Mouse (Mus musculus) gonadal fat pad, adult 2 months (tissue): ENCODE measurements at regions not wholly inside any gene's neighbourhood (a gene's known extent, or its start where the extent isn't known, plus 50 kb on each side); places are given as distances from the start of the nearest gene placed in this dataset.

Experiments
- DNase-seq: peaks from one replicate; pipeline ENCODE4 v3.0.0-alpha.2; 2012; ENCODE audit warnings: low read depth

DNA sequence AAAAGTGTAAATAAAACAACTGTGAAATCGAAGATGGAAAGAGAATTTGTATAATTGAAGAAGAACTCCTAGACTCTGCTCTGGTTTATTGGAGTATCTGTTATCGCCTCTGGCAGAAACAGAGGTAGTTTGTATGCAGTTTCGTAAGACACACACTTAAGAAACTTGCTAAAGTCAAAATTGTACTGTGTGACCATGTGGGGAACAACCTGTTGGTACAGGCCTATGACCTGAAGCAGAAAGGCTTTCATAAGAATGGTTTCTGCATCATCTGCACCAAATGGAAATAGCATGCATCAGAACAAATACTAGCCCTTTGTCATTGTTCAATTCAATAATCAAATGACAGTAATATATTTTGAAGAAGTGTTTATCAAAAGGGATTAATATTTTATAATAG lies 198.6 kb upstream of the Spopl start:
- DNase-seq: peak; percentile 63
